In genomic region chr17:15084226-15084848, GRCm38 (mm10) we compare ENCODE assay signal across 15 mouse cellular contexts. TPM values are rescaled to one million over a fixed set of nuclear protein-coding genes. Genes with fewer than 3 reads are reported as not detected.
A peak's percentile ranks its signal among the peaks of the same experiment; 100 is the strongest.
DNase-seq lines count a peak whose midpoint lies in the region; ATAC-seq lines count a peak whose summit lies in the region.
"Had no signal": no experiment of that assay in that cellular context is flagged by ENCODE, and none has a peak within 500 bp of the region (broad histone marks: within the 10 kb centered on the region; RNA-seq: fewer than 3 reads in every experiment).

No protein-coding gene starts in this region.

- no peak; the same call in 1 of the 2 replicates for ATAC-seq in heart, embryonic 15.5 days (replicated peaks; ENCODE audit: insufficient number of reproducible peaks, insufficient read depth, low FRiP score, low read depth)
- peak; percentile 11; the same call in 1 of the 2 replicates for ATAC-seq in intestine, embryonic 16.5 days

- intact Hi-C loops in heart, postnatal 25 days (cut with DNase I), result no loop called here

- H3K4me2 ChIP-seq in heart, embryonic 15.5 days, result peak overlapping the region; percentile 28; the same call in 1 of the 2 replicates
- no peak overlapping the region for H3K4me2 ChIP-seq in intestine, embryonic 16.5 days (ENCODE audit: low read depth, low read length)
- H3K4me2 ChIP-seq: embryonic facial prominence, embryonic 13.5 days; hindbrain, embryonic 13.5 days had no signal

- no peak overlapping the region for H3K4me3 ChIP-seq in heart, embryonic 15.5 days
- no peak overlapping the region for H3K4me3 ChIP-seq in intestine, embryonic 16.5 days (ENCODE audit: low read length)
- H3K4me3 ChIP-seq in megakaryocyte, embryonic 14.5 days (replicated peaks), result peak overlapping the region; percentile 71
- H3K4me3 ChIP-seq: embryonic facial prominence, embryonic 13.5 days; gastrocnemius, adult 2 months; hindbrain, embryonic 13.5 days had no signal

- no peaks in the 10 kb centered on the region for H3K36me3 ChIP-seq in heart, embryonic 15.5 days
- H3K36me3 ChIP-seq in intestine, embryonic 16.5 days (ENCODE audit: control insufficient read depth, insufficient read depth, low read length), result no peaks in the 10 kb centered on the region
- H3K36me3 ChIP-seq in megakaryocyte, embryonic 14.5 days (replicated peaks; ENCODE audit: low read length), result no peaks in the 10 kb centered on the region
- H3K36me3 ChIP-seq: embryonic facial prominence, embryonic 13.5 days; hindbrain, embryonic 13.5 days had no signal

- no peak overlapping the region for H3K9ac ChIP-seq in heart, embryonic 15.5 days
- no peak overlapping the region for H3K9ac ChIP-seq in intestine, embryonic 16.5 days (ENCODE audit: low read depth, low read length)
- H3K9ac ChIP-seq: embryonic facial prominence, embryonic 13.5 days; hindbrain, embryonic 13.5 days had no signal

- 31% methylated on average over 13 of the region's 13 CpGs for WGBS in heart, embryonic 15.5 days
- 60% methylated on average over 13 of the region's 13 CpGs for WGBS in intestine, embryonic 16.5 days

- H3K27ac ChIP-seq in heart, embryonic 15.5 days, result no peak overlapping the region
- H3K27ac ChIP-seq in intestine, embryonic 16.5 days (ENCODE audit: low read length), result no peak overlapping the region
- H3K27ac ChIP-seq: embryonic facial prominence, embryonic 13.5 days; gastrocnemius, adult 2 months; hindbrain, embryonic 13.5 days had no signal

- no peak for DNase-seq in heart, postnatal 25 days (ENCODE audit: low spot score)
- DNase-seq in MN1 (ENCODE audit: low spot score), result peak; percentile 52
- DNase-seq in cerebellum, postnatal 36 days, result no peak
- no peak for DNase-seq in cerebellum, adult 8-10 months
- no peak for DNase-seq in ovary, postnatal 10 days (ENCODE audit: low spot score)
- DNase-seq: gastrocnemius, adult 2 months; kidney, postnatal 4 days; spleen, adult 18-20 months; thymus, adult 2 months had no signal

- H3K9me3 ChIP-seq in heart, embryonic 15.5 days (replicated peaks), result no peaks in the 10 kb centered on the region
- no peaks in the 10 kb centered on the region for H3K9me3 ChIP-seq in intestine, embryonic 16.5 days (ENCODE audit: control insufficient read depth, low read length)
- H3K9me3 ChIP-seq in megakaryocyte, embryonic 14.5 days, result no peaks in the 10 kb centered on the region
- H3K9me3 ChIP-seq: embryonic facial prominence, embryonic 13.5 days; hindbrain, embryonic 13.5 days had no signal

- peaks cover 12% of the 10 kb centered on the region for H3K4me1 ChIP-seq in heart, embryonic 15.5 days (replicated peaks)
- peaks cover 20% of the 10 kb centered on the region for H3K4me1 ChIP-seq in intestine, embryonic 16.5 days (ENCODE audit: control insufficient read depth, insufficient read depth, low read length)
- peaks cover 44% of the 10 kb centered on the region for H3K4me1 ChIP-seq in megakaryocyte, embryonic 14.5 days

- H3K27me3 ChIP-seq in heart, embryonic 15.5 days, result peaks cover 16% of the 10 kb centered on the region
- no peaks in the 10 kb centered on the region for H3K27me3 ChIP-seq in intestine, embryonic 16.5 days (replicated peaks; ENCODE audit: control insufficient read depth, insufficient read depth, low read length)
- peaks cover 45% of the 10 kb centered on the region for H3K27me3 ChIP-seq in megakaryocyte, embryonic 14.5 days (replicated peaks)
- H3K27me3 ChIP-seq: embryonic facial prominence, embryonic 13.5 days had no signal

RNA-seq across cellular contexts. Expression of gene Gm3448, which starts 43.0 kb away (rescaled TPM):
- polyA plus RNA-seq in heart, embryonic 15.5 days (2015; fragmentation: Nextera tagmentation; extraction: Ambion mirVana), result 1.9 and 2.1 TPM in 2 replicates
- 1 to 10 TPM in 1 of 2 experiments, under 1 TPM in 1; 0.96 to 1.3 TPM for total RNA-seq in heart, postnatal 25 days (2021)
- 3.3 and 4.1 TPM in 2 replicates for polyA plus RNA-seq in intestine, embryonic 16.5 days (2015; fragmentation: Nextera tagmentation; extraction: Ambion mirVana)
- polyA plus RNA-seq in megakaryocyte, embryonic 14.5 days (2012; ENCODE audit: insufficient read depth, low replicate concordance), result 0.10 TPM in 1 of 2 replicates, not detected in the other

RNA-seq across cellular contexts. Expression of gene Tcte3, which starts 43.0 kb away (rescaled TPM):
- 1.00 TPM in 1 of 2 replicates, not detected in the other for polyA plus RNA-seq in heart, embryonic 15.5 days (2015; fragmentation: Nextera tagmentation; extraction: Ambion mirVana)
- not detected for total RNA-seq in heart, postnatal 25 days (2021)
- polyA plus RNA-seq in intestine, embryonic 16.5 days (2015; fragmentation: Nextera tagmentation; extraction: Ambion mirVana), result 1.4 TPM in 1 of 2 replicates, not detected in the other
- 3.2 and 3.3 TPM in 2 replicates for polyA plus RNA-seq in megakaryocyte, embryonic 14.5 days (2012; ENCODE audit: insufficient read depth, low replicate concordance)
- total RNA-seq: gastrocnemius, adult 2 months; monocyte, adult 5-6 weeks had no signal
- polyA plus RNA-seq: embryonic facial prominence, embryonic 13.5 days; hindbrain, embryonic 13.5 days; thymus, adult 2 months had no signal

RNA-seq across cellular contexts. Expression of gene Ermard, which starts 43.3 kb away (rescaled TPM):
- 51.9 and 64.6 TPM in 2 replicates for polyA plus RNA-seq in heart, embryonic 15.5 days (2015; fragmentation: Nextera tagmentation; extraction: Ambion mirVana)
- 10 to 100 TPM; 20.9 to 21.2 TPM for total RNA-seq in heart, postnatal 25 days (2021)
- polyA plus RNA-seq in intestine, embryonic 16.5 days (2015; fragmentation: Nextera tagmentation; extraction: Ambion mirVana), result 50.0 and 58.1 TPM in 2 replicates
- 1.0 and 1.8 TPM in 2 replicates for polyA plus RNA-seq in megakaryocyte, embryonic 14.5 days (2012; ENCODE audit: insufficient read depth, low replicate concordance)

Comparison
In these comparisons a context has a peak if more than half of its experiments do, and no peak if none do; other contexts are left out.
1. RNA of gene Ermard, which starts 43.3 kb away (polyA plus RNA-seq): 50.0 to 58.1 TPM in intestine, embryonic 16.5 days and 51.9 to 64.6 TPM in heart, embryonic 15.5 days; 1.0 to 1.8 TPM in megakaryocyte, embryonic 14.5 days; every median in the first group is over 10 times any median in the second.